Mouse (Mus musculus) embryonic facial prominence, embryonic 14.5 days (tissue): ENCODE results near the gene Acvr1. TPM values are rescaled to one million over a fixed set of nuclear protein-coding genes. Genes with fewer than 3 reads are reported as not detected.

Experiments used
- ATAC-seq: fragments of 200-750 bp; cut with Nextera tagmentation; 2 replicates; pipeline ENCODE4 v1.8.0; 2017; ENCODE audit warnings: low read depth, moderate number of reproducible peaks, moderate TSS enrichment
- DNase-seq: peaks from one replicate; pipeline ENCODE4 v3.0.0-alpha.2; 2015; ENCODE audit warnings: low spot score
- H3K27ac ChIP-seq: fragments of 300-500 bp; sonication (generic); replicated peaks from 2 replicates; pipeline ENCODE4 v1.5.1; 2014; ENCODE audit warnings: low read depth, mild to moderate bottlenecking, low read length, moderate library complexity
- H3K27me3 ChIP-seq: fragments of 300-500 bp; sonication (generic); replicated peaks from 2 replicates; pipeline ENCODE4 v1.6.1; 2014; ENCODE audit warnings: low read length; ENCODE audit not compliant: control insufficient read depth, insufficient read depth
- H3K36me3 ChIP-seq: fragments of 300-500 bp; sonication (generic); 2 replicates; pipeline ENCODE4 v1.6.1; 2014; ENCODE audit warnings: low read length, mixed read lengths; ENCODE audit not compliant: control insufficient read depth, insufficient read depth
- H3K4me1 ChIP-seq: fragments of 300-500 bp; sonication (generic); 2 replicates; pipeline ENCODE4 v1.6.1; 2014; ENCODE audit warnings: antibody characterized with exemption, low read length; ENCODE audit not compliant: control insufficient read depth, insufficient read depth
- H3K4me2 ChIP-seq: fragments of 300-500 bp; sonication (generic); 2 replicates; pipeline ENCODE4 v1.6.1; 2014; ENCODE audit warnings: low read depth, mild to moderate bottlenecking, low read length, moderate library complexity, mixed read lengths
- H3K4me3 ChIP-seq: fragments of 300-500 bp; sonication (generic); 2 replicates; pipeline ENCODE4 v1.5.1; 2014; ENCODE audit warnings: low read depth, mild to moderate bottlenecking, low read length
- H3K9ac ChIP-seq: fragments of 300-500 bp; sonication (generic); 2 replicates; pipeline ENCODE4 v1.6.1; 2014; ENCODE audit warnings: low read depth, mild to moderate bottlenecking, low read length, moderate library complexity, mixed read lengths
- H3K9me3 ChIP-seq: fragments of 300-500 bp; sonication (generic); 2 replicates; pipeline ENCODE4 v1.6.1; 2016; ENCODE audit warnings: low read length; ENCODE audit not compliant: control insufficient read depth
- WGBS: fragments of 180-500 bp; shearing (Covaris S2); extraction: QIAGEN DNeasy Blood & Tissue Kit; methylation state at CpG from one replicate; pipeline ENCODE4 v1.1.7; 2014; 5-methylcytosine and 5-hydroxymethylcytosine counted together
- polyA plus RNA-seq: library from polyadenylated mRNA; unstranded; fragments of >200 nt; fragmentation: Nextera tagmentation; extraction: Ambion mirVana; gene quantifications from 2 replicates; pipeline ENCODE4 v1.2.1, GENCODE M21; 2014

Gene Acvr1
- polyA plus RNA-seq, 1 experiment from 2014 or later = 15.0 TPM

DNA sequence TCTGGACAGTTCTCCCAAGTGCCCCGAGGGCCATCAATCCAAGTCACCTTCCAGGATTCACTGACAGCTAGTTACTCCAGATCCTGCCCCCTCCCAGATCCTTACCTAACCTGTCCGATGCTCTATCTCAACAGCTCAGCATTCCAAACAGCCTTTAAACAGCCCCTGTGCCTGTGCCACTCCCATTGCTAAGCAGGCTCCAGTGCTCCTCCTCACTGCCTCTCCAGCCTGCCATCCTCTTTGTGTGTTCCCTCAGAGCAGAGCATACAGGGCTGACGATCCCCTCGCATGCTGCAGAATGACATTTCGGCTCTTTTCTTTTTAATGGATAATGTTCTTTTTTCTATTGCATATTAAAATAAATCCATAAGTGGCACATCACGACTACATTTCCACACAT lies 17.0 kb downstream of the Acvr1 start:
- no peaks in the 10 kb centered on the region for H3K27me3 ChIP-seq
- no peak overlapping the region for H3K27ac ChIP-seq
- no peak for DNase-seq
- H3K36me3 ChIP-seq = no peaks in the 10 kb centered on the region
- H3K9ac ChIP-seq = no peak overlapping the region
- 50% methylated on average over 6 of the region's 6 CpGs for WGBS
- no peak overlapping the region for H3K4me3 ChIP-seq
- peak; percentile 51; the same call in 1 of the 2 replicates for ATAC-seq
- no peaks in the 10 kb centered on the region for H3K9me3 ChIP-seq
- no peak overlapping the region for H3K4me2 ChIP-seq
- peaks cover 35% of the 10 kb centered on the region for H3K4me1 ChIP-seq

- H3K36me3 ChIP-seq = no peaks in the 10 kb centered on the region
- H3K9me3 ChIP-seq = no peaks in the 10 kb centered on the region
- no peak for DNase-seq
- WGBS = 75% methylated on average over 7 of the region's 7 CpGs
- H3K27ac ChIP-seq = no peak overlapping the region
- no peak overlapping the region for H3K9ac ChIP-seq
- H3K27me3 ChIP-seq = no peaks in the 10 kb centered on the region
- H3K4me1 ChIP-seq = peaks cover 29% of the 10 kb centered on the region
- no peak overlapping the region for H3K4me3 ChIP-seq
- no peak overlapping the region for H3K4me2 ChIP-seq
- ATAC-seq = no peak
Observed at GRCm38 (mm10) chr2:58548943-58549342, 18.0 kb downstream of the Acvr1 start.

- Histone ChIP-seq H3K4me1 (peaks cover 22% of the 10 kb centered on the region), H3K27me3 (no peaks in the 10 kb centered on the region)
Observed at GRCm38 (mm10) chr2:58546264-58546663, 20.7 kb downstream of the Acvr1 start.

DNA sequence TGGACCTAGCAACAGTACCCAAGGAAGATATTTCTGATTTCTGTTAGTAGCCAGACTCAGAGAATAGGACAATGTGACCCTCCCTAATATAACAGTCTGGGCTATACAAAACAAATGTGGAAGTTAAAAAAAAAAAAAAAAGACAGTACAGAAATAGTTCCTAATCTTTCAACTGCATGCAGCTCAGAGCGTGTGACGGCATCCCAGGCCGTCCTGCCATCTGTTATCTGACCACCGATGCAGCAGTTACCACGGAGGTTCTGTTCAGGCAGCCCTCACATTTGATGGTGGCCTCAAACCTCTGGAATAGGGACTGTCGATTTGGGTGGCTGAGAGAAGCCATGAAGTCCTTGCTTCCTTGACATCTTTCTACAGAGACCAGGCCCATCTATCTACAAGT lies 22.6 kb downstream of the Acvr1 start:
- Histone ChIP-seq H3K27me3 (no peaks in the 10 kb centered on the region), H3K36me3 (no peaks in the 10 kb centered on the region), H3K4me2 (no peak overlapping the region), H3K27ac (no peak overlapping the region), H3K4me3 (no peak overlapping the region), H3K9me3 (no peaks in the 10 kb centered on the region), H3K9ac (no peak overlapping the region), H3K4me1 (peaks cover 17% of the 10 kb centered on the region)
- DNase-seq (no peak), ATAC-seq (no peak)
- 91% methylated on average over 6 of the region's 6 CpGs for WGBS

More at GRCm38 (mm10) chr2:58546264-58546663, 20.7 kb downstream of the Acvr1 start:
- Histone ChIP-seq H3K4me3 (no peak overlapping the region), H3K4me2 (no peak overlapping the region), H3K9ac (no peak overlapping the region), H3K36me3 (no peaks in the 10 kb centered on the region), H3K27ac (no peak overlapping the region), H3K9me3 (no peaks in the 10 kb centered on the region)
- ATAC-seq (no peak), DNase-seq (no peak)
- WGBS = 89% methylated on average over 7 of the region's 7 CpGs

GRCm38 (mm10) chr2:58543252-58543651 lies 23.7 kb downstream of the Acvr1 start:
- Histone ChIP-seq H3K9ac (no peak overlapping the region), H3K27ac (no peak overlapping the region), H3K4me1 (peaks cover 22% of the 10 kb centered on the region), H3K4me2 (no peak overlapping the region), H3K27me3 (no peaks in the 10 kb centered on the region), H3K4me3 (no peak overlapping the region), H3K9me3 (no peaks in the 10 kb centered on the region), H3K36me3 (no peaks in the 10 kb centered on the region)
- no peak for ATAC-seq
- 85% methylated on average over 5 of the region's 5 CpGs for WGBS
- no peak for DNase-seq

DNA sequence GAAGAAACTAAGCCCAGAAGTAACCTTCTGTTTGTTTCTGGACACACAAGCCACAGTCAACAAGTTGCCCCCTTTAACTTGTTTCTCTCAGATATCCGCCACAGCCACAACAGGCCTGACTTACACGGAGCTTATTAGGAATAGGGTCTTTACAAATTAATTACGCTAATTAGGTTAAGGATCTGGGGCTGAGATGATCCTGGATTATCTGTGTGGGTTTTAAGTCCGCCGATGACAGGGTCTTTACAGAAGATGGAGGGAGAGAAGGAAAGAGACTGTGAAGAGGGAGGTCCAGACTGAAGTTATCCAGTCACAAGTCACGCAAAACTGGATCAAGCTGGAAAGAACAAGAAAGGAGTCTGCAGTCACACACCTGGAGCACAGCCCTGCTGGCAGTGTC lies 28.8 kb downstream of the Acvr1 start:
- H3K27me3 ChIP-seq = no peaks in the 10 kb centered on the region
- H3K4me1 ChIP-seq = peaks cover 39% of the 10 kb centered on the region
- H3K27ac ChIP-seq = no peak overlapping the region
- no peaks in the 10 kb centered on the region for H3K9me3 ChIP-seq
- DNase-seq (no peak), ATAC-seq (no peak)
- H3K36me3 ChIP-seq = peaks cover 19% of the 10 kb centered on the region; the same call in 1 of the 2 replicates
- no peak overlapping the region for H3K4me3 ChIP-seq
- WGBS = 92% methylated on average over 6 of the region's 6 CpGs
- no peak overlapping the region for H3K4me2 ChIP-seq
- H3K9ac ChIP-seq = no peak overlapping the region

- H3K4me1 ChIP-seq = peaks cover 44% of the 10 kb centered on the region
- no peak overlapping the region for H3K4me2 ChIP-seq
- H3K9me3 ChIP-seq = no peaks in the 10 kb centered on the region
- WGBS = 91% methylated on average over 3 of the region's 3 CpGs
- peaks cover 19% of the 10 kb centered on the region; the same call in 1 of the 2 replicates for H3K36me3 ChIP-seq
- H3K9ac ChIP-seq = no peak overlapping the region
- H3K4me3 ChIP-seq = no peak overlapping the region
- DNase-seq = no peak
- H3K27me3 ChIP-seq = no peaks in the 10 kb centered on the region
- ATAC-seq = no peak
- H3K27ac ChIP-seq = no peak overlapping the region
Observed at GRCm38 (mm10) chr2:58536796-58537195, 30.2 kb downstream of the Acvr1 start.

- no peak overlapping the region for H3K9ac ChIP-seq
- H3K4me1 ChIP-seq = peaks cover 41% of the 10 kb centered on the region
- ATAC-seq = no peak
- no peaks in the 10 kb centered on the region for H3K9me3 ChIP-seq
- H3K4me3 ChIP-seq = no peak overlapping the region
- H3K27ac ChIP-seq = no peak overlapping the region
- H3K4me2 ChIP-seq = no peak overlapping the region
- no peaks in the 10 kb centered on the region for H3K27me3 ChIP-seq
- H3K36me3 ChIP-seq = peaks cover 19% of the 10 kb centered on the region; the same call in 1 of the 2 replicates
- no peak for DNase-seq
- WGBS = 89% methylated on average over 8 of the region's 8 CpGs
Observed at GRCm38 (mm10) chr2:58535233-58535632, 31.7 kb downstream of the Acvr1 start.

- no peak for ATAC-seq
- H3K27ac ChIP-seq = peak overlapping the region; percentile 74
Observed at GRCm38 (mm10) chr2:58534379-58534778, 32.6 kb downstream of the Acvr1 start.

More at GRCm38 (mm10) chr2:58534379-58534778, 32.6 kb downstream of the Acvr1 start:
- H3K4me2 ChIP-seq = no peak overlapping the region
- no peaks in the 10 kb centered on the region for H3K9me3 ChIP-seq
- H3K4me3 ChIP-seq = no peak overlapping the region
- peaks cover 48% of the 10 kb centered on the region for H3K4me1 ChIP-seq
- H3K36me3 ChIP-seq = peaks cover 19% of the 10 kb centered on the region; the same call in 1 of the 2 replicates
- 57% methylated on average over 4 of the region's 4 CpGs for WGBS
- no peak for DNase-seq
- no peak overlapping the region for H3K9ac ChIP-seq
- no peaks in the 10 kb centered on the region for H3K27me3 ChIP-seq
